Mouse (Mus musculus): ENCODE results near the gene Zfp991.
"Not testable (repeated sequence)": the region's sequence is repeated elsewhere in the genome, so short reads cannot be mapped to it uniquely, and the experiment has no call there.

The Zfp991 gene

GRCm38 (mm10) chr4:147186824-147187223, 55.0 kb downstream of the Zfp991 start:
- DNase-seq, result not testable (repeated sequence)

GRCm38 (mm10) chr4:147187283-147187965, 55.6 kb downstream of the Zfp991 start:
- DNase-seq, result not testable (repeated sequence)

DNA sequence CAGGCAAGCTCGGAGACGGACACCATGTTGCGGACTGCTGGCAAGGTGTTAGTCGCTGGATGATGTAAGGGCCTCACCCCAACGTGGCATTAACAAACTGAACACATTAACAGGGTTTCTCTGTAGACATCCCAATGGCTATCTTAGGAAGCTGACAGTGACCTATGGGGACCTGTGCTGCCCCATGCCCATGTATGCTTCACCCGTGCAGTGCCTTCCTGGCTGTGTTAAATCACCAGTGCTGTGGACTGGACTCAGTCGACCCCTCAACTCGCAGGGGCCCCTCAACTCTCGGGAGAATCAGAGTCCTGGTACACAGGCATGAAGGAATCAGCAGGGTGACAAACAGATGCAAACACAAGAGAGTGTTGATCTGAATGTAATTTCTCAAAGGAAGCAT, 63.3 kb downstream of the Zfp991 start:
- DNase-seq, result not testable (repeated sequence)

DNA sequence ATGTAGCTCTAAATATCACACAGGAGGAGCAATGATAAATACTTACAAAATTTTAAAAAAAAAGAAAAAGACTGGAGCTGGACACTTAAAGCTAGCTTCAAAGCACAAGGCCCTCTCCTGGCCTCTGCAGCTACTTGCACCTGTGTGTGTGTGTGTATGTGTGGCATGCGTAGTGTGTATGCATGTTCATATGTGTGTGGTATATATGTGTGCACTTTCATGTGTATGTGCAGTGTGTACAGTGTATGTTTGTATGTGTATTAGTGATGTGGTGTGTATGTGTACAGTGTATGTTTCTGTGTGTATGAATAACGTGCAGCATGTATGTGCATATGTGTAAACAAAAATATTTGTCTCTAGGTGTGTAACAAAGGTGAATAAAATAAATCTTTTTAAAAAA, 65.4 kb downstream of the Zfp991 start:
- not testable (repeated sequence) for DNase-seq

GRCm38 (mm10) chr4:147199055-147199750, 67.4 kb downstream of the Zfp991 start:
- DNase-seq, result not testable (repeated sequence)

- DNase-seq, result not testable (repeated sequence)
Observed at GRCm38 (mm10) chr4:147201920-147202660, 70.3 kb downstream of the Zfp991 start.

- not testable (repeated sequence) for DNase-seq
Observed at GRCm38 (mm10) chr4:147212182-147212928, 80.5 kb downstream of the Zfp991 start.

DNA sequence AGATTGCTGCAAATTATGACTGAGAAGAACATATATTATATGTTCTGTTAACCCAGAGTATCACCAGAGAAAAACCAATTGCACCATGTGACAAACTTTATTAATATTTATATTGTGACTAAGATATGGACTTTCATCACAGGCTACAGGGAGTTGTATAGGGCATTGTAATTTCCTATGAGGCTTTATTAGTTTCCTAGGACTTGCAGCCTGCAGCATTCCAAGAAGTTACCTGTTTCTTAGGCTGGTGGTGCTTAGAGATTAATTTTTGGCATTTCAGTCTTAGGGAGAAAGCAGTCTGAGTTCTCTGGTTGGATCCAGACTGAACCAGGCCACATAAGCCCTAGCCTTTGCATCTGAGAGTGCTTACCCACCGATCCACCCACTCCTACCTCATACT, 82.4 kb downstream of the Zfp991 start:
- DNase-seq, result not testable (repeated sequence)

- DNase-seq, result not testable (repeated sequence)
Observed at GRCm38 (mm10) chr4:147217676-147218075, 85.8 kb downstream of the Zfp991 start.

GRCm38 (mm10) chr4:147219319-147220070, 87.7 kb downstream of the Zfp991 start:
- peak; percentile 34 for DNase-seq

- DNase-seq, result peak; percentile 37
Observed at GRCm38 (mm10) chr4:147220226-147220625, 88.4 kb downstream of the Zfp991 start.

DNA sequence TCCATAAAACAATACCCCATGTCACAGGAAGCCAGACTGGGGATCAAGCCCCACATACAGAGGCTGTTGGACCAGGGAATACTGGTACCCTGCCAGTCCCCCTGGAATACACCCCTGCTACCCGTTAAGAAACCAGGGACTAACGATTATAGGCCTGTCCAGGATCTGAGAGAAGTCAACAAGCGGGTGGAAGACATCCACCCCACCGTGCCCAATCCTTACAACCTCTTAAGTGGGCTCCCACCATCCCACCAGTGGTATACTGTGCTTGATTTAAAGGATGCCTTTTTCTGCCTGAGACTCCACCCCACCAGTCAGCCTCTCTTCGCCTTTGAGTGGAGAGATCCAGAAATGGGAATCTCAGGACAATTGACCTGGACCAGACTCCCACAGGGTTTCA, 90.2 kb downstream of the Zfp991 start:
- peak; percentile 37 for DNase-seq

- DNase-seq, result peak; percentile 29
Observed at GRCm38 (mm10) chr4:147223778-147224435, 92.1 kb downstream of the Zfp991 start.

DNA sequence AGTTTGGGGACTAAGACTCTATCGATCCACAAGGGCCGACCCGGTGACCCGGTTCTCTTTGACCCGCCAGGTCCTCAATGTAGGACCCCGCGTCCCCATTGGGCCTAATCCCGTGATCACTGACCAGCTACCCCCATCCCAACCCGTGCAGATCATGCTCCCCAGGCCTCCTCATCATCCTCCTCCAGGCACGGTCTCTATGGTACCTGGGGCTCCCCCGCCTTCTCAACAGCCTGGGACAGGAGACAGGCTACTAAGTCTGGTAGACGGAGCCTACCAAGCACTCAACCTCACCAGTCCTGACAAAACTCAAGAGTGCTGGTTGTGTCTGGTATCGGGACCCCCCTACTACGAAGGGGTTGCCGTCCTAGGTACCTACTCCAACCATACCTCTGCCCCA, 93.8 kb downstream of the Zfp991 start:
- not testable (repeated sequence) for DNase-seq

- DNase-seq, result not testable (repeated sequence)
Observed at GRCm38 (mm10) chr4:147230026-147230425, 98.2 kb downstream of the Zfp991 start.
